Mouse (Mus musculus): Measurements from ENCODE around the gene Ermn. TPM values are rescaled to one million over a fixed set of nuclear protein-coding genes. Genes with fewer than 3 reads are reported as not detected.

Ermn gene
- polyA plus RNA-seq, 1 experiment from 2014 or later: not detected

GRCm38 (mm10) chr2:58035635-58036034 lies 17.0 kb downstream of the Ermn start:
- 69% methylated on average over 4 of the region's 4 CpGs for WGBS
- no peaks in the 10 kb centered on the region for H3K9me3 ChIP-seq (ENCODE audit: low read depth, low read length)
- H3K4me2 ChIP-seq: no peak overlapping the region
- no peak overlapping the region for H3K9ac ChIP-seq
- no peak overlapping the region for H3K27ac ChIP-seq (ENCODE audit: low read depth)
- H3K27me3 ChIP-seq (ENCODE audit: insufficient read depth, low read length): no peaks in the 10 kb centered on the region
- no peaks in the 10 kb centered on the region for H3K36me3 ChIP-seq (ENCODE audit: insufficient read depth)
- no peak for ATAC-seq (ENCODE audit: insufficient read depth)
- H3K4me1 ChIP-seq (ENCODE audit: insufficient read depth): no peaks in the 10 kb centered on the region
- H3K4me3 ChIP-seq (ENCODE audit: low read depth, low read length): no peak overlapping the region
- TF ChIP-seq CTCF (IDR thresholded peaks at IDR 0.05; ENCODE audit: low read depth): no peak
- no peak for DNase-seq

DNA sequence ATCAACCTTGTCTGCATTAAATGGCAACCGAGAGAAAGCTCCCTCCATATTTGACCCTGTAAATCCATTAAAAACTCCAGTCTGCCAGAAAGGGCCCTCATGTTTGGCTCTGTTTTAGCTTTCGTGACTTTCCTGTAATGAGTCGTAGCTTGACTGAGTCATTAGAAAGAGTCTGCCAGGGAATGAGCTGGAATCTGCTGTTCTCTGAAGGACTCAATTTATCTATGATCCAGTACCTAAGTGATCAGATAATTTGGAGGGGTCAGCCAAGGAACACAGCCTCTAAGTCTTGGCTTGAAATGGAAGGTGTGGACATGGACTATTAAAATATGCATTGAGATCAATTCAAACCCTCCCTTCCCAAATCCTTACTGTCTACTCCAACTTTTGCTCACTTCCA lies 21.2 kb downstream of the Ermn start:
- TF ChIP-seq CTCF (IDR thresholded peaks at IDR 0.05; ENCODE audit: low read depth): no peak
- H3K4me2 ChIP-seq: no peak overlapping the region
- no peaks in the 10 kb centered on the region for H3K27me3 ChIP-seq (ENCODE audit: insufficient read depth, low read length)
- no peaks in the 10 kb centered on the region for H3K4me1 ChIP-seq (ENCODE audit: insufficient read depth)
- DNase-seq: no peak
- 83% methylated on average over 3 of the region's 3 CpGs for WGBS
- H3K36me3 ChIP-seq (ENCODE audit: insufficient read depth): no peaks in the 10 kb centered on the region
- no peak overlapping the region for H3K4me3 ChIP-seq (ENCODE audit: low read depth, low read length)
- no peak overlapping the region for H3K9ac ChIP-seq
- no peak overlapping the region for H3K27ac ChIP-seq (ENCODE audit: low read depth)
- no peak for ATAC-seq (ENCODE audit: insufficient read depth)
- no peaks in the 10 kb centered on the region for H3K9me3 ChIP-seq (ENCODE audit: low read depth, low read length)

- H3K27me3 ChIP-seq (ENCODE audit: insufficient read depth, low read length): no peaks in the 10 kb centered on the region
- H3K9me3 ChIP-seq (ENCODE audit: low read depth, low read length): no peaks in the 10 kb centered on the region
- no peaks in the 10 kb centered on the region for H3K36me3 ChIP-seq (ENCODE audit: insufficient read depth)
- no peak overlapping the region for H3K9ac ChIP-seq
- 20% methylated on average over 7 of the region's 7 CpGs for WGBS
- H3K4me1 ChIP-seq (ENCODE audit: insufficient read depth): no peaks in the 10 kb centered on the region
- no peak overlapping the region for H3K4me2 ChIP-seq
- H3K27ac ChIP-seq (ENCODE audit: low read depth): no peak overlapping the region
- TF ChIP-seq CTCF (IDR thresholded peaks at IDR 0.05; ENCODE audit: low read depth): peak; percentile 68
- ATAC-seq (ENCODE audit: insufficient read depth) (no peak), DNase-seq (peak; percentile 86)
- H3K4me3 ChIP-seq (ENCODE audit: low read depth, low read length): no peak overlapping the region
These were observed 23.3 kb downstream of the Ermn start for GRCm38 (mm10) chr2:58029404-58029803.

DNA sequence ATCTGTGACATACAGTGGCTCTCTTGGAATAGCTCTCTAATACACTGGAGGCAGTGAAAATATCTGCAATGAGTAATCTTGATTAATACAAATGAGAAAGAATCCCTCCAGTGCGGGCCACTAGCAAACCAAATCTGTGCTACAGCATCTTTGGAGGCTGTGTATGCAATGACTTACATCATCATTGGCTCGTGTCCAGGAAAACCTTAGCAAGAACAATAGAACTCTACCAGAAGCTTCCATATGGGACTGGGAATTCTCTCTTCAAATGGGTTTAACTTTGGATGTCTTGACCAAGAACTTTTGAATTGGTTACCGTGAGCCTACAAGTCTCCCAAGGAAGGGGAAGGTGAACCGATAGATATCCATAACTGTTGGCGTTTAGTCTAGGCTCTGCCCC lies 25.9 kb downstream of the Ermn start:
- ATAC-seq (ENCODE audit: insufficient read depth) (no peak), DNase-seq (peak; percentile 52)
- Histone ChIP-seq H3K27ac (ENCODE audit: low read depth) (no peak overlapping the region), H3K4me2 (no peak overlapping the region), H3K4me3 (ENCODE audit: low read depth, low read length) (no peak overlapping the region), H3K4me1 (ENCODE audit: insufficient read depth) (no peaks in the 10 kb centered on the region), H3K9ac (no peak overlapping the region), H3K27me3 (ENCODE audit: insufficient read depth, low read length) (no peaks in the 10 kb centered on the region), H3K36me3 (ENCODE audit: insufficient read depth) (no peaks in the 10 kb centered on the region), H3K9me3 (ENCODE audit: low read depth, low read length) (no peaks in the 10 kb centered on the region)
- no peak for TF ChIP-seq CTCF (IDR thresholded peaks at IDR 0.05; ENCODE audit: low read depth)
- 80% methylated on average over 5 of the region's 5 CpGs for WGBS

- Histone ChIP-seq H3K27me3 (ENCODE audit: insufficient read depth, low read length) (no peaks in the 10 kb centered on the region), H3K36me3 (ENCODE audit: insufficient read depth) (no peaks in the 10 kb centered on the region), H3K4me1 (ENCODE audit: insufficient read depth) (no peaks in the 10 kb centered on the region), H3K9me3 (ENCODE audit: low read depth, low read length) (no peaks in the 10 kb centered on the region), H3K4me3 (ENCODE audit: low read depth, low read length) (no peak overlapping the region), H3K4me2 (no peak overlapping the region), H3K27ac (ENCODE audit: low read depth) (no peak overlapping the region), H3K9ac (no peak overlapping the region)
- no peak for TF ChIP-seq CTCF (IDR thresholded peaks at IDR 0.05; ENCODE audit: low read depth)
- DNase-seq (no peak), ATAC-seq (ENCODE audit: insufficient read depth) (no peak)
- 75% methylated on average over 6 of the region's 6 CpGs for WGBS
These were observed 29.1 kb downstream of the Ermn start for GRCm38 (mm10) chr2:58023556-58023955.

DNA sequence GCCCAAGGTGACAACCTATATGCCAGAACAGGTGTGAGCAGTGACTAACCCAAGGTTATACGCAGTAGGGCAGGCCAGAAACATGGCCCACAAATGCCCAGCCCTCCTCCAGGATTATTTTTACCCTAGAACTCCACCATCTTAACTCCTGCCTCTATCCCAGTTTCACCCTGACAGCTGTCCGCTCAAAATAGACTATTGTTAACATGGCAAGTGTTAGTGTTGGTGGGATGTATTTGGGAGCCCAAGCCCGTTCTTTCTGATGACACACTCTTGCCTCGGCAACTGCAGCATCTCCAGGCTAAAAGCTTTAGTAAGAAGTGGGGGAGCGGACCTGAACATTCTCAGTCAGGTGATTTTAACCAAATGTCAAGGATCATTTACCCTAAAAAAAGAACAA lies 45.6 kb downstream of the Ermn start:
- no peak overlapping the region for H3K4me2 ChIP-seq
- no peak overlapping the region for H3K4me3 ChIP-seq (ENCODE audit: low read depth, low read length)
- 80% methylated on average over 5 of the region's 5 CpGs for WGBS
- H3K27ac ChIP-seq (ENCODE audit: low read depth): no peak overlapping the region
- no peaks in the 10 kb centered on the region for H3K36me3 ChIP-seq (ENCODE audit: insufficient read depth)
- no peak for TF ChIP-seq CTCF (IDR thresholded peaks at IDR 0.05; ENCODE audit: low read depth)
- ATAC-seq (ENCODE audit: insufficient read depth) (no peak), DNase-seq (no peak)
- no peak overlapping the region for H3K9ac ChIP-seq
- no peaks in the 10 kb centered on the region for H3K27me3 ChIP-seq (ENCODE audit: insufficient read depth, low read length)
- no peaks in the 10 kb centered on the region for H3K4me1 ChIP-seq (ENCODE audit: insufficient read depth)
- no peaks in the 10 kb centered on the region for H3K9me3 ChIP-seq (ENCODE audit: low read depth, low read length)

DNA sequence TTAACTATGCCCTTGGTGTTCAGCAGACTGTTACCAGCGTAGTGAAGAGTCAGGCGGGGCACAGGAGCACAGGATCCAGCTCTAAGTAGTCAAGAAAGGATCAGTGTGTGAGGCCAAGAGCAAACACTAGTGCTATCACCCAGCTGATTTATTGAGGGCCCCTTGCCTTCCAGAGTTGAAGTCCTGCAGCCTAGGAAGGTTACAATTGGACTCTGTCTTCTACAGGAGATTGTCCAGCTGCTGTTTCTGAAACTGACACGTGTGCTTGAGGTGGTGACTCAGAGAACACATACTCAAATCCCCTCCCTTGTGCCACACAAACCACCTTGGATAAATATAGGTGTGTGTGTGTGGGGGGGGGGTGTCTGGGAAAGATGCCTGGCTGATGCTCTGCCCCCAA lies 51.2 kb downstream of the Ermn start:
- H3K9ac ChIP-seq: no peak overlapping the region
- TF ChIP-seq CTCF (IDR thresholded peaks at IDR 0.05; ENCODE audit: low read depth): no peak
- H3K27ac ChIP-seq (ENCODE audit: low read depth): no peak overlapping the region
- H3K9me3 ChIP-seq (ENCODE audit: low read depth, low read length): no peaks in the 10 kb centered on the region
- no peak overlapping the region for H3K4me2 ChIP-seq
- no peaks in the 10 kb centered on the region for H3K36me3 ChIP-seq (ENCODE audit: insufficient read depth)
- no peak overlapping the region for H3K4me3 ChIP-seq (ENCODE audit: low read depth, low read length)
- H3K4me1 ChIP-seq (ENCODE audit: insufficient read depth): no peaks in the 10 kb centered on the region
- no peaks in the 10 kb centered on the region for H3K27me3 ChIP-seq (ENCODE audit: insufficient read depth, low read length)
- WGBS: 34% methylated on average over 3 of the region's 3 CpGs
- DNase-seq: peak; percentile 39
- peak; percentile 74 for ATAC-seq (ENCODE audit: insufficient read depth)

Measured in lung, embryonic 14.5 days (tissue).